Mouse (Mus musculus) MEL (cell line): ENCODE results near the gene Ccdc71.

Experiments
- CHD1 ChIP-seq: IDR thresholded peaks from 2 replicates; pipeline ENCODE4 v1.6.1; 2012; ENCODE audit warnings: low read depth, mild to moderate bottlenecking, inconsistent platforms, low read length, improper control_type of control experiment
- CHD2 ChIP-seq: IDR thresholded peaks from 2 replicates; pipeline ENCODE4 v1.6.1; 2011; ENCODE audit warnings: low read length, improper control_type of control experiment
- CTCF ChIP-seq, 3 experiments: IDR thresholded peaks in 2 of 3; conservative IDR thresholded peaks in 1 of 3; 2 replicates each; pipeline ENCODE4 v1.5.1; 2011 to 2012; ENCODE audit warnings: low read length in 3 of 3, low read depth in 2 of 3, mild to moderate bottlenecking in 2 of 3, improper control_type of control experiment in 1 of 3, inconsistent platforms in 1 of 3, mixed read lengths in 1 of 3, moderate library complexity in 1 of 3; ENCODE audit not compliant: control insufficient read depth in 1 of 3, insufficient read depth in 1 of 3, poor library complexity in 1 of 3, severe bottlenecking in 1 of 3
- E2F4 ChIP-seq: IDR thresholded peaks from 2 replicates; pipeline ENCODE4 v1.6.1; 2011; ENCODE audit warnings: low read depth, low read length, improper control_type of control experiment, borderline replicate concordance
- EP300 ChIP-seq, 2 experiments: IDR thresholded peaks; 2 replicates each; pipeline ENCODE4 v1.6.1; 2011; ENCODE audit warnings: improper control_type of control experiment in 2 of 2, low read length in 2 of 2, low read depth in 1 of 2, mild to moderate bottlenecking in 1 of 2
- GABPA ChIP-seq: IDR thresholded peaks from 2 replicates; pipeline ENCODE4 v1.6.1; 2012; ENCODE audit warnings: low read depth, mild to moderate bottlenecking, inconsistent platforms, low read length, improper control_type of control experiment, moderate library complexity
- NRF1 ChIP-seq: IDR thresholded peaks from 2 replicates; pipeline ENCODE4 v1.6.1; 2014; ENCODE audit warnings: low read depth, mild to moderate bottlenecking, inconsistent platforms, low read length, improper control_type of control experiment, moderate library complexity; ENCODE audit not compliant: poor library complexity, insufficient read depth, severe bottlenecking
- POLR2A ChIP-seq, 2 experiments: IDR thresholded peaks; 2 replicates each; pipeline ENCODE4 v1.6.1; 2011 to 2012; ENCODE audit warnings: low read length in 2 of 2, mild to moderate bottlenecking in 2 of 2, control low read depth in 1 of 2, improper control_type of control experiment in 1 of 2, low read depth in 1 of 2, moderate library complexity in 1 of 2; ENCODE audit not compliant: control insufficient read depth in 1 of 2, insufficient read depth in 1 of 2, poor library complexity in 1 of 2
- POLR2AphosphoS2 ChIP-seq: IDR thresholded peaks from 2 replicates; pipeline ENCODE4 v1.6.1; 2011; ENCODE audit warnings: low read length, improper control_type of control experiment
- RCOR1 ChIP-seq: IDR thresholded peaks from 2 replicates; pipeline ENCODE4 v1.6.1; 2012; ENCODE audit warnings: low read depth, mild to moderate bottlenecking, inconsistent platforms, low read length, improper control_type of control experiment
- USF1 ChIP-seq: IDR thresholded peaks from 2 replicates; pipeline ENCODE4 v1.6.1; 2014; ENCODE audit warnings: low read depth, mild to moderate bottlenecking, inconsistent platforms, low read length, improper control_type of control experiment, moderate library complexity
- ZKSCAN1 ChIP-seq: IDR thresholded peaks from 2 replicates; pipeline ENCODE4 v1.6.1; 2012; ENCODE audit warnings: low read depth, mild to moderate bottlenecking, inconsistent platforms, low read length, improper control_type of control experiment, moderate library complexity

DNA sequence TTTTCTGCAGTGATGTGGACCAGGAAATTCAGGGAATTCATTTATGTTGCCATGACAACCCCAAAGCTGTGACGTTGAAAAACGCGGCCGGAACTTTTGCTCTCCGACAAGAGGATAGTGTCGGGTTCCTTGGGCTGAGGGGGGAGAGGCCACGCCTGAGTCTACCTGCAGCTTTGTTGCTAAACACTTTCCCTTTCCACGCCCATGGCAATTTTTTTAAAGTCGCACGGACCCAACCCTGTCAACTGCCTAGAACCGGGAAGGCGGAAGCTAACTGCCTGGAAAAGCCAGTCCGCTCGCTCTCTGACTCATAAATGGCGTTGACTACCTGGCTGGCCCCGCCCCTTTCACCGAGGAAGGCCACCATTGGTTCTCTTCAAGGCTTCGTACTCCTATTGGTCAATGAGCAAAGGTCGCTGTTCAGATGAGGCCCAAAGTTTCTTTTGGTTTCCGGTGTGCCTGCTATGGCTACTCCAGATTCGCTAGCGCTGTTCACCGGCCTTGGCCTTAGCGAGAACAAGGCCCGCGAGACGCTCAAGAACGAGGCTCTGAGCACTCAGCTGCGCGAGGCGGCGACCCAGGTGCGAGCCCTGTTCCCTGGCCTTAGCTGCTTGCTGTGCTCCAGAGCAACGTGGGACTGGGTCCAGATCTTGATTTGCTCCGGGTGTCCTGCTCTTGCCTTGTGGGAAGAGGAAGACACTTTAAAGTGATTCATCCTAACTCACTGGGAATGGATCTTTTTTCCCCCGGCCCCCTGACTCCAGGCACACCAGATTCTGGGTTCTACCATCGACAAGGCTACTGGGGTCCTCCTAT lies 47.5 kb downstream of the Ccdc71 start, which contains the start of gene Qars:
- TF ChIP-seq CTCF (IDR thresholded peaks at IDR 0.05 in 2 of 3, conservative IDR thresholded peaks at IDR 0.05 in 1 of 3; ENCODE audit: control insufficient read depth in 1 of 3, insufficient read depth in 1 of 3, low read depth in 2 of 3, low read length in 3 of 3, poor library complexity in 1 of 3, severe bottlenecking in 1 of 3) = no peak
- TF ChIP-seq CHD1 = no peak
- 0 out of 2 replicates have a peak, but pooled peaks have one; percentile 23 for TF ChIP-seq CHD2
- TF ChIP-seq E2F4 = no peak
- no peak for TF ChIP-seq USF1
- TF ChIP-seq POLR2A (IDR thresholded peaks at IDR 0.05; ENCODE audit: control insufficient read depth in 1 of 2, insufficient read depth in 1 of 2, low read depth in 1 of 2, low read length in 2 of 2, poor library complexity in 1 of 2) = peak; percentile 66 to 87
- no peak; the same call in 1 of the 2 replicates for TF ChIP-seq POLR2AphosphoS2
- TF ChIP-seq EP300 (IDR thresholded peaks at IDR 0.05; ENCODE audit: low read depth in 1 of 2, low read length in 2 of 2) = no peak
- no peak for TF ChIP-seq RCOR1
- TF ChIP-seq GABPA = no peak
- 0 out of 2 replicates have a peak, but pooled peaks have one; percentile 11 for TF ChIP-seq NRF1
- TF ChIP-seq ZKSCAN1 = no peak
